Mouse (Mus musculus) ES-E14 (cell line): ENCODE results near the gene Mrgpre.

Experiments used
- CHD2 ChIP-seq: IDR thresholded peaks from 2 replicates; pipeline ENCODE4 v1.6.1; 2014; ENCODE audit warnings: mild to moderate bottlenecking, low read depth, low read length, inconsistent platforms
- HCFC1 ChIP-seq: IDR thresholded peaks from 2 replicates; pipeline ENCODE4 v1.6.1; 2012; ENCODE audit warnings: low read length, inconsistent platforms, borderline replicate concordance; ENCODE audit not compliant: insufficient read depth
- MAFK ChIP-seq: IDR thresholded peaks from 2 replicates; pipeline ENCODE4 v1.6.1; 2014; ENCODE audit warnings: mild to moderate bottlenecking, low read depth, low read length, inconsistent platforms; ENCODE audit not compliant: insufficient read depth
- ZC3H11A ChIP-seq: IDR thresholded peaks from 2 replicates; pipeline ENCODE4 v1.6.1; 2012; ENCODE audit warnings: low read depth, mild to moderate bottlenecking, inconsistent platforms, low read length, borderline replicate concordance
- ZNF384 ChIP-seq: IDR thresholded peaks from 2 replicates; pipeline ENCODE4 v1.6.1; 2012; ENCODE audit warnings: low read depth, low read length, inconsistent platforms

GRCm38 (mm10) chr7:143758956-143759355 is 25.3 kb downstream of the Mrgpre start:
- TF ChIP-seq ZC3H11A (no peak), MAFK (no peak), ZNF384 (no peak), CHD2 (no peak), HCFC1 (no peak)
